Mouse (Mus musculus) G1E-ER4 (cell line): ENCODE results near the gene Isca1. TPM values are rescaled to one million over a fixed set of nuclear protein-coding genes. Genes with fewer than 3 reads are reported as not detected.

ENCODE experiments used
- GATA1 ChIP-seq: IDR thresholded peaks from one replicate; pipeline ENCODE4 v1.8.0; 2012; ENCODE audit warnings: low read length, inconsistent platforms
- polyA plus RNA-seq: library from polyadenylated mRNA; stranded (reverse); fragments of >175 nt; gene quantifications from 2 replicates; pipeline ENCODE4 v1.2.3, GENCODE M21; 2012

Gene Isca1
- polyA plus RNA-seq, 1 experiment, result 85.1 TPM

GRCm38 (mm10) chr13:59766786-59767515 is 2.7 kb downstream of the Isca1 start:
- TF ChIP-seq GATA1, result no peak

- no peak for TF ChIP-seq GATA1
These were observed 6.8 kb downstream of the Isca1 start for GRCm38 (mm10) chr13:59762791-59763190.

GRCm38 (mm10) chr13:59756906-59757305 is 12.7 kb downstream of the Isca1 start:
- TF ChIP-seq GATA1, result no peak

- no peak for TF ChIP-seq GATA1
These were observed 19.3 kb downstream of the Isca1 start for GRCm38 (mm10) chr13:59750310-59750709.

- TF ChIP-seq GATA1, result no peak
These were observed 22.9 kb downstream of the Isca1 start, which contains the start of gene 1700014D04Rik for GRCm38 (mm10) chr13:59746711-59747110. 1700014D04Rik (minus strand) TSS chr13:59746752.

GRCm38 (mm10) chr13:59746164-59746563 is 23.4 kb downstream of the Isca1 start:
- TF ChIP-seq GATA1, result no peak

GRCm38 (mm10) chr13:59745462-59745861 is 24.1 kb downstream of the Isca1 start:
- TF ChIP-seq GATA1, result no peak

GRCm38 (mm10) chr13:59741697-59742096 is 27.9 kb downstream of the Isca1 start:
- no peak for TF ChIP-seq GATA1

GRCm38 (mm10) chr13:59741096-59741495 is 28.5 kb downstream of the Isca1 start:
- TF ChIP-seq GATA1, result no peak

- TF ChIP-seq GATA1, result no peak
These were observed 30.2 kb downstream of the Isca1 start for GRCm38 (mm10) chr13:59739397-59739796.

GRCm38 (mm10) chr13:59738455-59738854 is 31.2 kb downstream of the Isca1 start:
- no peak for TF ChIP-seq GATA1

- TF ChIP-seq GATA1, result no peak
These were observed 34.4 kb downstream of the Isca1 start for GRCm38 (mm10) chr13:59735190-59735589.

GRCm38 (mm10) chr13:59733936-59734335 is 35.7 kb downstream of the Isca1 start:
- no peak for TF ChIP-seq GATA1

- TF ChIP-seq GATA1, result no peak
These were observed 38.0 kb downstream of the Isca1 start, which contains the start of gene Spata31d1d for GRCm38 (mm10) chr13:59731652-59732051. Spata31d1d (minus strand) TSS chr13:59731752.

GRCm38 (mm10) chr13:59728378-59729093 is 41.1 kb downstream of the Isca1 start:
- no peak for TF ChIP-seq GATA1

GRCm38 (mm10) chr13:59726139-59726867 is 43.3 kb downstream of the Isca1 start:
- no peak for TF ChIP-seq GATA1

GRCm38 (mm10) chr13:59719475-59719874 is 50.1 kb downstream of the Isca1 start:
- no peak for TF ChIP-seq GATA1
